Mouse (Mus musculus) liver, embryonic 14.5 days (tissue): ENCODE data around the gene Zbp1.

Experiments used
- CTCF ChIP-seq: IDR thresholded peaks from 2 replicates; pipeline ENCODE4 v1.5.1; 2016; ENCODE audit warnings: antibody characterized with exemption, low read depth, control low read depth
- EP300 ChIP-seq: IDR thresholded peaks from 2 replicates; pipeline ENCODE4 v1.6.1; 2016; ENCODE audit warnings: antibody characterized with exemption, low read depth

DNA sequence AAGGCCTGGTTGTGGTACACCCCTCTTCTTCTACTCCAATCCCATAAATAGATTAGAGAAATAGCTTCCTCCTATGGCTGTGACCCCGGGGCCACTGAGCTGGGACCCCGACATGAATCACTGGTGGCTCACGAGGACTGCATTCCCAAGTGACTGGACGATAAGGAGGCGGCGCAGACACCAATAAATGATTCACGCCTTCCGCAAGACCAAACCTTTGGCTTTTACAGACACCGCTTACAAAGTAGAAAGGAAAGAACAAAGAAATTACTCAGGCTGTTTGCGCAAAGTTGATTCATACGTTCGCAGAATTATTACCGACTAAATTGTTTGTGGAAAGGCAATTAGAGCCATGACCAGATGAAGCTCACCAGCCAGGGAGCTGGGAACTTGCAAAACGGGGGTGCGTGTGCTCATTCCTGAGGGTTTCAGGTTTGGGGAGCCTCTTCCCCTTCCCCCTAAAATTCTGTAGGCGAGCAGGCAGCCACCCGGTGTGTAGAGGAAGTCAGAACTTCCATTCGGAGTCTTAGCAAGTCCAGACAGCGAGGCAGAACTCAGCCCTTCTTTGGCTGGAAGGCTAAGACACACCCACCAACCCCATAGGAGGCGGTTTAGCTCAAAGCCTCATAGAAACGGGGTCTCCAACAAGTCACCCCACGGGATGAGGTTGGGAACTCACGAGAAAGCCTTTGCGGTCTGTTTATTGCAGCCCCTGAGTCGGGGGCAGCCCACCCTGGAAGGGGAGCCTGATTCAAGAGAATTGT is 47.8 kb upstream of the Zbp1 start:
- TF ChIP-seq CTCF, result no peak
- TF ChIP-seq EP300, result no peak
